Mouse (Mus musculus): ENCODE results near the gene Rps27l. TPM values are rescaled to one million over a fixed set of nuclear protein-coding genes. Genes with fewer than 3 reads are reported as not detected.

Gene Rps27l
- polyA plus RNA-seq, 1 experiment from 2014 or later: 839 TPM

DNA sequence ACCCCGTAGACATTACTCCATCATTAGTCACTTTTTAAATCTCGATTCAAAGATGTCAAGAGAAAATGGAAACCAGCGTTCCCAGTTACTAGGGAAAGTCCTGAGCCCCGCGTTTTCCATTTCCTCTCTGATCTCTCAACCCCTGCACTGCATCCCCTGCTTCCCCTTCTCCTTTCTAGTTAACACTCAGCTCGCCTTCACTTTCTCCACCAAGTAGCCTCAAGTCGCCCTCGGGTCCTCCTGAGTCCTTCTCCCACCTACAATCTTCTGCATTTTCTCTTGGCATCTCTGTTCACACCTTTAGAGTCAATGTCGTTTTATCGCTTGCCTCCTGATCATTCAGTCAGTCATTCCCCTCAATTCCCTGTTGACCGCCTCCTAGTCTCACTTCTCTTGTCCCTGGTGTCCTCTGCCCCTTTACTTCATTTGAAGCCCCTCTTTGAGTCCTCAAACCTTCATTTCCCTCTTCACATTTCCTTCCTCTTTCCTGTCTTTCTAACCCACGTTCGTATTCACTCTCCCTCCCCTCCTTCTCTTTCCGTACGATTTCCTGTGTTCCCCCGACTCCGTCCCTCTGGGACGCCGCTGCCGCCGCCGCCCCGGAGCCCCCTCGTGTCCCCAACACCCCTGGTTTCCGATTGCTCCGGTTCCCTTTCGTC is 27.1 kb upstream of the Rps27l start:
- ATAC-seq (ENCODE audit: insufficient read depth, low FRiP score): no peak
- Histone ChIP-seq H3K4me1 (ENCODE audit: control insufficient read depth, insufficient read depth, low read length) (peaks cover 24% of the 10 kb centered on the region), H3K4me2 (ENCODE audit: low read depth, low read length) (peak overlapping the region; percentile 83), H3K27me3 (ENCODE audit: control insufficient read depth, insufficient read depth, low read length) (no peaks in the 10 kb centered on the region), H3K9me3 (replicated peaks; ENCODE audit: control insufficient read depth, low read length) (0 out of 2 replicates have a peak, but pooled peaks cover 3% of the 10 kb centered on the region), H3K9ac (ENCODE audit: low read length) (peak overlapping the region; percentile 97), H3K4me3 (replicated peaks; ENCODE audit: low read length) (peak overlapping the region; percentile 99), H3K36me3 (ENCODE audit: control insufficient read depth, insufficient read depth, low read length) (no peaks in the 10 kb centered on the region), H3K27ac (ENCODE audit: low read length) (peak overlapping the region; percentile 90)
- 2% methylated on average over 27 of the region's 27 CpGs for WGBS

DNA sequence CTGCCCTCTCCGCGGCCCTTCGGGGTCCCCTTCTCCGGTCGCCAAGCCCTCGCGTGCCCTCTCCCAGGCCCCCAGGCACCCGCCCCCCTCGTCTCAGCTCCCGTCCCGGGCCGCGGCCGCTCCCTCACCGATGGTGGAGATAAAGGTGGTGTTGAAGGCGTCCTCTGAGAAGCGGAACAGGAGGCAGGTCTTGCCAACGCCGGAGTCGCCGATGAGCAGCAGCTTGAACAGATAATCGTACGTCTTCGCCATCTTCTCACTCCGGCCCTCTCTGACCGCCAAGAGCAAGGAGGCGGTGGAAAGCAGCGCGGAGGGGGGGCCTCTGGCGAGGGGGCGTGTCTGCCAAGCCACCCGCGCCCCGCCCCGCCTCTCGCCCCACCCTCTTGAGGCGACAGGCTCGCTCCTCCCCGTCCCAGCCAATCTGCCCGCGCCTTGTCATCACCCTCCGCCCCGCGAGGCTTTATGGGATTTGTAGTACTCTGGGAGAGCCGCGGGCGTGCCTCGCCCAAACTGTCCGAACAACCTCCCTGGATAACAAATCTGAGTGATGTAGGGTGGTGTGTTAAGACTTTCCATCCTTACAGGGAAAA is 26.4 kb upstream of the Rps27l start, which contains the start of gene Rab8b:
Gene Rab8b (minus strand): TSS at position 306 of the 590 bp plus-strand sequence.
- peak; percentile 99 for ATAC-seq (ENCODE audit: insufficient read depth, low FRiP score)
- Histone ChIP-seq H3K4me2 (ENCODE audit: low read depth, low read length) (peak within 1 kb of the TSS; percentile 83), H3K4me1 (ENCODE audit: control insufficient read depth, insufficient read depth, low read length) (peaks cover 18% of the 10 kb centered on the region), H3K36me3 (ENCODE audit: control insufficient read depth, insufficient read depth, low read length) (no peaks in the 10 kb centered on the region), H3K27me3 (ENCODE audit: control insufficient read depth, insufficient read depth, low read length) (no peaks in the 10 kb centered on the region), H3K4me3 (replicated peaks; ENCODE audit: low read length) (peak within 1 kb of the TSS; percentile 99), H3K9ac (ENCODE audit: low read length) (peak within 1 kb of the TSS; percentile 97), H3K27ac (ENCODE audit: low read length) (peak within 1 kb of the TSS; percentile 90), H3K9me3 (replicated peaks; ENCODE audit: control insufficient read depth, low read length) (0 out of 2 replicates have a peak, but pooled peaks cover 3% of the 10 kb centered on the region)
- under 1% methylated on average over 48 of the region's 49 CpGs for WGBS

DNA sequence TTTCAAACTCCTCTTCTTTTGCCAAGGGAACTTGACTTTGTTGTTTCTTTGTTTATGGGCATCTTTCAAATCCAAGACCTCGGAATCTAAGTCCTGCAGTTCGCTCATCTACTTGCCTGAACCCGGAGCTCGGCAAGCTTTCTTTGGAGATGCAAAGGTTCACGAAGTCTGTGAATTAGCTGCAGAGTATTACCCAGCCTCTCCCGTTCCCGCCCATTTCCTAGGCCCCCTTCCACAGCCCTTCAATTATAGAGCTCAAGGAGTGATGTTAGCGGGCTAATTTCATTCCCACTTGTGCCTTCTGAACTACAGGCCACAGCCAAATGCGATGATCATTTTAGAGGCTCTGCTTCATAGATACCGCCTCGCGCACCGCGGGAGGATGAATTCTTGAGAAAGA is 25.9 kb upstream of the Rps27l start:
- Histone ChIP-seq H3K36me3 (ENCODE audit: control insufficient read depth, insufficient read depth, low read length) (no peaks in the 10 kb centered on the region), H3K9me3 (replicated peaks; ENCODE audit: control insufficient read depth, low read length) (0 out of 2 replicates have a peak, but pooled peaks cover 3% of the 10 kb centered on the region), H3K9ac (ENCODE audit: low read length) (peak overlapping the region; percentile 64), H3K27me3 (ENCODE audit: control insufficient read depth, insufficient read depth, low read length) (no peaks in the 10 kb centered on the region), H3K4me3 (replicated peaks; ENCODE audit: low read length) (peak overlapping the region; percentile 99), H3K4me1 (ENCODE audit: control insufficient read depth, insufficient read depth, low read length) (peaks cover 14% of the 10 kb centered on the region), H3K27ac (ENCODE audit: low read length) (peak overlapping the region; percentile 75), H3K4me2 (ENCODE audit: low read depth, low read length) (peak overlapping the region; percentile 67)
- WGBS: 0% methylated on average over 14 of the region's 14 CpGs
- ATAC-seq (ENCODE audit: insufficient read depth, low FRiP score): peak; percentile 48

DNA sequence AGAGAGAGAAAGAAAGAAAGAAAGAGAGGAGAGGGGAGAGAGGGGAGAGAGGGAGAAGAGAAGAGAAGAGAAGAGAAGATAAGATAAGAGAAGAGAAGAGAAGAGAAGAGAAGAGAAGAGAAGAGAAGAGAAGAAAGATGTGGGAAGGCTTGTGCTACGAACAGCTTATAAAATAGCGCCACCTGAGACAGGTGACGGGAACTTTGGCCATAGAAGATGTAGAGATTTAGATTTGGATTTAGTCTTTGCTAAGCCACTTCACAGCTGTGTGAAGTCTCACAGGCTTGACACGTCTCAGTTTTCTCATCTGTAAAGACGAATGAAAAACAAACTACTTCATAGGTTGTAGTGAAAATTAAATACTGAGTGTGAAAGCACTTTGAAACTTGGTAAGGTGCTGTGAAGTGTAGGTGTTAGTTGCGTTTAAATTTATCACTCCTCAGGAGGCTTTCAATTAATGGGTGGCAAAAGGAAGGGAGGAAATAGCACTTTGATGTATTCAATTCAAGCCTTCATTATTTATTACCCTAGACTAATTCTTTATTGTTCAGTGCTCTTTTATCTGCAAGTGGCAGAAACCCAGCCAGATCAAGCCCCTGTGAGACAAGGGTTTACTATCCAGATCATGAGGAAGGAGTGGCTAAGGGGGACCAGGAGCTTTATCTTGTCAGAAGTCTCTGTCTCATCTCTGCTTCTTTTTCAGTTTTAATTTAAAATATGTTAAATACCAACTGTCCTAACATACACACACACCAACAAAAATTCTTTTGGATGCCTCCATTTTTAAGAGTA is 25.2 kb upstream of the Rps27l start:
- Histone ChIP-seq H3K4me3 (replicated peaks; ENCODE audit: low read length) (no peak overlapping the region), H3K36me3 (ENCODE audit: control insufficient read depth, insufficient read depth, low read length) (no peaks in the 10 kb centered on the region)
- 8% methylated on average over 6 of the region's 6 CpGs for WGBS

DNA sequence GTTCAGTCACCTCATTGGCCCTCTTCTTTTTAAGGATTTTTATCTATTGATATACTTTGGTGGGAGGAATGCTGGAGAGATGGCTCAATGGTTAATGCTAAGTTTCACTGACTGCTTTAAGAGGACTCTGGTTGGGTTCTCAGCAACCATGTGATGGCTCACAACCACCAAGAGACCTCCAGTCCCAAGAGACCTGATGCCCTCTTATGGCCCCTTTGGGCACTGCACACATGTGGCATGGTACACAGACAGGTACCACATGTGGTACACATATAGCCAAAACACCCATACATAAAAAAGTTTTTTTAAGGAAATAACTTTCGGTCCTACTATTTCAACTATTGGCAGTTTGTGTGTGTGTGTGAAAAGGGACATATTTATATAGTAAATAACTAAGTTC is 23.8 kb upstream of the Rps27l start:
- H3K9ac ChIP-seq (ENCODE audit: low read length): no peak overlapping the region
- H3K27me3 ChIP-seq (ENCODE audit: control insufficient read depth, insufficient read depth, low read length): no peaks in the 10 kb centered on the region
- 0 out of 2 replicates have a peak, but pooled peaks cover 3% of the 10 kb centered on the region for H3K9me3 ChIP-seq (replicated peaks; ENCODE audit: control insufficient read depth, low read length)
- H3K4me3 ChIP-seq (replicated peaks; ENCODE audit: low read length): no peak overlapping the region
- H3K4me1 ChIP-seq (ENCODE audit: control insufficient read depth, insufficient read depth, low read length): peaks cover 4% of the 10 kb centered on the region; the same call in 1 of the 2 replicates
- H3K27ac ChIP-seq (ENCODE audit: low read length): no peak overlapping the region
- H3K4me2 ChIP-seq (ENCODE audit: low read depth, low read length): no peak overlapping the region
- no peaks in the 10 kb centered on the region for H3K36me3 ChIP-seq (ENCODE audit: control insufficient read depth, insufficient read depth, low read length)
- ATAC-seq (ENCODE audit: insufficient read depth, low FRiP score): no peak
- 94% methylated on average over 1 of the region's 1 CpGs for WGBS

More for the DNA sequence above, 25.2 kb upstream of the Rps27l start:
- peak overlapping the region; percentile 67 for H3K4me2 ChIP-seq (ENCODE audit: low read depth, low read length)
- no peaks in the 10 kb centered on the region for H3K27me3 ChIP-seq (ENCODE audit: control insufficient read depth, insufficient read depth, low read length)
- no peak overlapping the region for H3K9ac ChIP-seq (ENCODE audit: low read length)
- no peak overlapping the region for H3K27ac ChIP-seq (ENCODE audit: low read length)
- peaks cover 9% of the 10 kb centered on the region; the same call in 1 of the 2 replicates for H3K4me1 ChIP-seq (ENCODE audit: control insufficient read depth, insufficient read depth, low read length)
- 0 out of 2 replicates have a peak, but pooled peaks cover 3% of the 10 kb centered on the region for H3K9me3 ChIP-seq (replicated peaks; ENCODE audit: control insufficient read depth, low read length)
- ATAC-seq (ENCODE audit: insufficient read depth, low FRiP score): no peak

DNA sequence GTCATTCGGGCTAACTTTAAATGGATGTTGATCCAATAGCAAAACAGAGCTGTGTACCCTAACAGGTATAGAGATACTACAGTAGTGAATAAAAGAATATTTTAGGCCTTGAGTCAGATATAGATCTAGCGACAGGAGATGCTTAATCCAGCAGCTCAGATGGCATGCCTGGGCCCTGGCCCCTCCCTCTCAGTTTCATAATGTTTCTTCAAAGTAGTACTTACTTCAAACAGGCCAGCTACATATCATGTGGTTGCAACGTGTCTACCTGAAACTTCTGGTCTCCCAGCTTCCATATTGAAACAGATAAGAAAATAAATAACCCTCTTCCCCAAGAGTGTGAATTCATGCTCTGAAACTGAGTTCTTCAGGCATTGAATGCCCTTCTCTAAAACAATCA is 20.0 kb upstream of the Rps27l start:
- no peak for ATAC-seq (ENCODE audit: insufficient read depth, low FRiP score)
- Histone ChIP-seq H3K27me3 (ENCODE audit: control insufficient read depth, insufficient read depth, low read length) (no peaks in the 10 kb centered on the region), H3K4me2 (ENCODE audit: low read depth, low read length) (no peak overlapping the region), H3K9me3 (replicated peaks; ENCODE audit: control insufficient read depth, low read length) (0 out of 2 replicates have a peak, but pooled peaks cover 3% of the 10 kb centered on the region), H3K9ac (ENCODE audit: low read length) (no peak overlapping the region), H3K4me1 (ENCODE audit: control insufficient read depth, insufficient read depth, low read length) (no peaks in the 10 kb centered on the region), H3K4me3 (replicated peaks; ENCODE audit: low read length) (no peak overlapping the region), H3K36me3 (ENCODE audit: control insufficient read depth, insufficient read depth, low read length) (no peaks in the 10 kb centered on the region), H3K27ac (ENCODE audit: low read length) (no peak overlapping the region)
- 72% methylated on average over 3 of the region's 3 CpGs for WGBS

DNA sequence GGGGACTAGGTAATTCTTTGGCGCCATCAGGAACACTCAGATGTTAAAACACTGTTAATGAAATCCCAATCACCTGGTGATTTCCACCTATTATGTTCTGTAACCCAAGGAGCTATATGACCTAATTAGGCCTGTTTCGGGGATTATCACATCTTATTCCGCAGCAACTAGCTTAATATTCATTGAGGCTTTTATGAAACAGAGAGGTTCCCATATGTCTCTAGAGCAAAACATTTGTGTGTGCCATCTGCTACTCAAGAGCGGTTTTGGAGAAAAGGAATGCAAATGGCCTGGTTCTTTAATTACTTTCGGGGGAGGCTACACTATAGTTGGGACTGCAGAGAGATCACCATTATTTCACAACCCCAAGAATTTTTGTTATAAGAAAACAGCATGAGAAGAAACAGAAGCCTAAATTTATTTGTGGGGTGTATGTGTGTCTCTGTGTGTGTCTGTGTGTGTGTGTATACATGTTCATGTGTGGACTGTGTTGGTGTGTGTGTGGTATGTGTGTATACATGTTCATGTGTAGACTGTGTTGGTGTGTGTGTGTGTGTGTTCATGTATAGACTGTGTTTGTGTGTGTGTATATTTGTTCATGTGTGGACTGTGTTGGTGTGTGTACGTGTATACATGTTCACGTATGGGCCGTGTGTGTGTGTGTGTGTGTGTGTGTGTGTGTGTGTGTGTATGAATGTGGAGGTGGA is 18.0 kb upstream of the Rps27l start:
- Histone ChIP-seq H3K27ac (ENCODE audit: low read length) (no peak overlapping the region), H3K4me2 (ENCODE audit: low read depth, low read length) (no peak overlapping the region), H3K4me3 (replicated peaks; ENCODE audit: low read length) (no peak overlapping the region), H3K9me3 (replicated peaks; ENCODE audit: control insufficient read depth, low read length) (no peaks in the 10 kb centered on the region), H3K9ac (ENCODE audit: low read length) (no peak overlapping the region), H3K36me3 (ENCODE audit: control insufficient read depth, insufficient read depth, low read length) (no peaks in the 10 kb centered on the region), H3K27me3 (ENCODE audit: control insufficient read depth, insufficient read depth, low read length) (no peaks in the 10 kb centered on the region), H3K4me1 (ENCODE audit: control insufficient read depth, insufficient read depth, low read length) (no peaks in the 10 kb centered on the region)
- no peak for ATAC-seq (ENCODE audit: insufficient read depth, low FRiP score)
- WGBS: 89% methylated on average over 8 of the region's 8 CpGs

DNA sequence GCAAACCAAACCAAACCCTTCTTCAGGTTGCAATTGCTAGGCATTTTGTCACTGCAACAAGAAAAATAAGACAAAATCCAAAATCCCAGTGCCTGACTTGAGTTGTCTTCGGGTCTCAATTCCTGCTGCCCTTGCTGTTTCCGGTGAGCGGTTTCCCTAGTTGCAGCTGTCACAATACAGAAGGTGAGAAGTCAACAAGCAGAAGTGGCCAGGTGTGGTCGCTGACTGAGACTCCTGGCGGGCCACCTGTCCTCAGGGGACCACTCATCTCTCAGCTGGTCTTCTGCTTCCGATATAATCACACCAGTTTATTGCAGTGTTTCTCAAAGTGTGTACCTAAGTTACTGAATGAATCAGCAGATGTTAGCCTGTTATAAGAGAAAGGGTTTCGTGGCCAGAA is 15.5 kb upstream of the Rps27l start:
- 0 out of 2 replicates have a peak, but pooled peaks cover 8% of the 10 kb centered on the region for H3K4me1 ChIP-seq (ENCODE audit: control insufficient read depth, insufficient read depth, low read length)
- no peak overlapping the region for H3K4me3 ChIP-seq (replicated peaks; ENCODE audit: low read length)
- no peak overlapping the region for H3K27ac ChIP-seq (ENCODE audit: low read length)
- H3K4me2 ChIP-seq (ENCODE audit: low read depth, low read length): no peak overlapping the region
- no peaks in the 10 kb centered on the region for H3K9me3 ChIP-seq (replicated peaks; ENCODE audit: control insufficient read depth, low read length)
- WGBS: 59% methylated on average over 7 of the region's 7 CpGs
- no peak overlapping the region for H3K9ac ChIP-seq (ENCODE audit: low read length)
- ATAC-seq (ENCODE audit: insufficient read depth, low FRiP score): no peak
- no peaks in the 10 kb centered on the region for H3K36me3 ChIP-seq (ENCODE audit: control insufficient read depth, insufficient read depth, low read length)
- H3K27me3 ChIP-seq (ENCODE audit: control insufficient read depth, insufficient read depth, low read length): no peaks in the 10 kb centered on the region

All from stomach, embryonic 16.5 days (tissue).